Mouse (Mus musculus) heart, embryonic 10.5 days (tissue): ENCODE data around the gene Haghl. TPM values are rescaled to one million over a fixed set of nuclear protein-coding genes. Genes with fewer than 3 reads are reported as not detected.

ENCODE experiments used
- DNase-seq: peaks from one replicate; pipeline ENCODE4 v3.0.0-alpha.2; 2017; ENCODE audit warnings: low spot score
- H3K27ac ChIP-seq: fragments of 300-500 bp; sonication (generic); 2 replicates; pipeline ENCODE4 v1.5.1; 2016; ENCODE audit warnings: mild to moderate bottlenecking
- H3K27me3 ChIP-seq: fragments of 300-500 bp; sonication (generic); 2 replicates; pipeline ENCODE4 v1.6.1; 2016; ENCODE audit warnings: mild to moderate bottlenecking; ENCODE audit not compliant: poor library complexity, insufficient read depth, severe bottlenecking
- H3K36me3 ChIP-seq: fragments of 300-500 bp; sonication (generic); 2 replicates; pipeline ENCODE4 v1.6.1; 2016; ENCODE audit warnings: mild to moderate bottlenecking, moderate library complexity
- H3K4me1 ChIP-seq: fragments of 300-500 bp; sonication (generic); 2 replicates; pipeline ENCODE4 v1.6.1; 2016; ENCODE audit warnings: mild to moderate bottlenecking
- H3K4me3 ChIP-seq: fragments of 300-500 bp; sonication (generic); 2 replicates; pipeline ENCODE4 v1.5.1; 2016; ENCODE audit warnings: mild to moderate bottlenecking, moderate library complexity
- H3K9me3 ChIP-seq: fragments of 300-500 bp; sonication (generic); 2 replicates; pipeline ENCODE4 v1.6.1; 2016; ENCODE audit warnings: mild to moderate bottlenecking, moderate library complexity
- WGBS: fragments of 180-500 bp; shearing (Covaris S2); methylation state at CpG from one replicate; pipeline ENCODE4 v1.1.7; 2016; 5-methylcytosine and 5-hydroxymethylcytosine counted together
- polyA plus RNA-seq: library from polyadenylated mRNA; unstranded; fragments of >200 nt; fragmentation: Nextera tagmentation; extraction: Ambion mirVana; gene quantifications from 2 replicates; pipeline ENCODE4 v1.2.1, GENCODE M21; 2016

The Haghl gene
- polyA plus RNA-seq, 1 experiment from 2014 or later: 63.8 TPM

DNA sequence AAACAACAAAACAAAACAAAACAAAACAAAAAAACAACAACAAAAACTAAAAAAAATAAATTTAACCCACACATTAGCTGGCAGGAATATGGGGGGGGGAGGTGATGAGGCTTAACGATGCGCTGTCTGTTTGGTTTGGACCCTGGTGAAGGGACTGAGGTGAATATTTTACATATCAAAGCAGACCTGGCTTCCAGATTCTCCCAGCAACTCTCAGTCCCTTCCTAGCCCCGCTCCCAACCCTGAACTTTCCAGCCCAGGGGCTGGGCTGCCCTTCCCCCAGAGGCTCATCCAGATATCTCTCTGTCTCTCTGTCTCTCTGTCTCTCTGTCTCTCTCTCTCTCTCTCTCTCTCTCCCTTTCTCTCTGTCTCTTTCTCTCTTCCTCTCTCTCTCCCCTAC is 22.9 kb downstream of the Haghl start:
- Histone ChIP-seq H3K4me1 (no peaks in the 10 kb centered on the region), H3K27ac (no peak overlapping the region), H3K4me3 (no peak overlapping the region), H3K9me3 (no peaks in the 10 kb centered on the region), H3K36me3 (no peaks in the 10 kb centered on the region), H3K27me3 (peaks cover 16% of the 10 kb centered on the region; the same call in 1 of the 2 replicates)
- no peak for DNase-seq
- WGBS: 30% methylated on average over 3 of the region's 3 CpGs

DNA sequence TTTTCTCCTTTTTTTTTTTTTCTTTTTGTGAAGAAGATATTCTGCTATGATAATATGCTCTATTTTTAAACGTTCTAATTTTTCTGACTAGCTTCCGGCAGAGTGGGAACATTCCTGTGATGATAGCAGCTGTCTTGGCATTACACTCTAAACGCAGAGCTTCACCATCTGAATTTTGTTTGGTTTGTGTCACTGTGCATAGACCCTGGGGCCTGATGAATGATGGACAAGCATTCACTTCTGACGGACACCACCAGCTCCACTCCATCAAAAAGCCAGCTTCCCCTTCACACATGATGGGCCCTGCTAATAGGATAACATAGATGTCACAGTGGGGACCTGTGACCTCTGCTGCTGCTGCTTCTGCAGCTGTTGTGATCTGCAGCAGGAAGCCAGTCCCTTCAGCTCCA is 23.9 kb downstream of the Haghl start:
- peaks cover 11% of the 10 kb centered on the region; the same call in 1 of the 2 replicates for H3K27me3 ChIP-seq
- H3K9me3 ChIP-seq: no peaks in the 10 kb centered on the region
- H3K27ac ChIP-seq: no peak overlapping the region
- DNase-seq: no peak
- 34% methylated on average over 4 of the region's 4 CpGs for WGBS
- no peaks in the 10 kb centered on the region for H3K36me3 ChIP-seq
- no peak overlapping the region for H3K4me3 ChIP-seq
- H3K4me1 ChIP-seq: peaks cover under 1% of the 10 kb centered on the region; the same call in 1 of the 2 replicates

DNA sequence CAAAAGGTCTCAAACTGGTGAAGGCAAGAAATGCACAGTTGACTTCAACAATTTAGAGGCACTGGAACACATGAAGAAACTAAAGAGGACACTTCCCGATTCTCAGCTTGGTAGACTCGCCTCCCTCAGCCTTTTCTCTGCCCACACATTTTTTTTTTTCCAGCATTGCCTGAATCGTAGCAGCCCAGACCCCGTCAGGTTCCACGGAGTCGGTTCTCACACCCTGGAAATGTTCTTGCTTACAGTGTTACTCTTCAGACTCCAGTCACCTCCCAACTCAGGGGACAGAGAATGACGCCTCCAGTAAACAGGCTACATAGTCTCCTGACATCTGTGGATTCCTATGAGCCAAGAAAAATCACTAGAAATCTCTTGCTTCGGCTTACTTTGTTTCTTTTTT is 25.3 kb downstream of the Haghl start:
- H3K4me3 ChIP-seq: no peak overlapping the region
- WGBS: 70% methylated on average over 8 of the region's 8 CpGs
- H3K9me3 ChIP-seq: no peaks in the 10 kb centered on the region
- H3K27me3 ChIP-seq: peaks cover 8% of the 10 kb centered on the region; the same call in 1 of the 2 replicates
- H3K36me3 ChIP-seq: no peaks in the 10 kb centered on the region
- H3K27ac ChIP-seq: no peak overlapping the region
- H3K4me1 ChIP-seq: peaks cover 13% of the 10 kb centered on the region
- no peak for DNase-seq

DNA sequence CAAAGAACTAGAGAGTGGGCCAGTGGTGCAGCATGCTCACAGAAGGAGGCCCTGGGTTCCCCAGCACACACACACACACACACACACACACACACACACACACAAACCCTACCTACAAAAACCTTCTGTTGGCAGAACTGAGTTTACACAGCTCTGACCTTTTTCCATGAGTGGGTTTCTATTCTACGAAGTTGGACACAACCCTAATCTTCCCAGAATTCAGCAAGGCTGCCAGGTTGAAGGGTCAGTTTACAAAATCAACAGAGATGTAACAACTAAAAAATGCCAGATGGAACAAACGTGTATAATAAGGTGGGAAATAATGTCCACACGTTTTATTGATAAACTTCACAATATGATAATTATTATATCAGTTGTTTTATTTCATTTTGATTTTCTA is 27.8 kb downstream of the Haghl start:
- no peak for DNase-seq
- whole genome bisulfite sequencing: 62% methylated on average over 3 of the region's 3 CpGs
- Histone ChIP-seq H3K9me3 (no peaks in the 10 kb centered on the region), H3K27me3 (peaks cover 20% of the 10 kb centered on the region), H3K36me3 (no peaks in the 10 kb centered on the region), H3K4me1 (peaks cover 13% of the 10 kb centered on the region), H3K27ac (no peak overlapping the region), H3K4me3 (no peak overlapping the region)

DNA sequence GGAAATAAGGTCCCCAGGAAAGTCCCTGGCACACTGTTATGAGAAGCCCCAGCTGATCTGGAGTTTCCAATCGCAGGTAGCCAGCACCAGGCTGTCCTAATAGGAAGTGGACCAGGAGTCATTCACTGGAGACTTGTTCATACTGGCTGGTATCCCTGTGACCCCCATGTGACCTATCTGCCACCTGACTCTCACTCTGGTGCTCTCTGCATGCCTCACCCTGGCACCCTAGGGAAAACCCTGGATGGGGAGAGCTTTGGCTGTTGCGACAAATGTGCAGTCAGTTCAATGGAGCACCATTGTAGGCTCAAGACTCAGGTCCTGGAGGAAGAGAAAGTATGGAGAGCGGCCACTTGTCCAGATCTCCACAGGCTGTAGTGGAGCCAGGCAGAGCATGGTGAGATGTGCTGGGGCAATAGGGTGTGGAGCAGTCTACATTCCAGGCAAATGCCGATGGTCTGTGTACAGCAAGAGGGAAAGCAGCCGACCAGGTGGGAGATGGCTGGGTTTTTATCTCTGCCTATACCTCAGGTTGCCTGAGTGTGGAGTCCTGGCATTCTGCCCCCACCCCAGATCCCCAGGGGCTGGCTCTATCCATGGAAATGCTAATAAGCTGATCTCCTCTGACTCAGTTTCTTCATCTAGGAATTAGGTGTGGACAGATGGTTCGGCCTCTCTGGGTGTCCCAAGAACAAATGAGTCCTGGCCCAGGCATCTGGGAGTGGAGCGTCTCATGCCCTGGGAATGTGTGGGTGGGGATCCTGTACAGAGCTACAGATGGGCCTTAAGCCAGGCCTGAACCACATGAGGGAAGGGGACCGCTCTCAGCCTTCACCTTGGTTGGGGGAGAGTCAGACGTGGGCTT is 28.9 kb downstream of the Haghl start:
- Histone ChIP-seq H3K27ac (peak overlapping the region; percentile 52; the same call in 1 of the 2 replicates), H3K4me1 (peaks cover 15% of the 10 kb centered on the region), H3K27me3 (peaks cover 23% of the 10 kb centered on the region), H3K4me3 (no peak overlapping the region), H3K36me3 (no peaks in the 10 kb centered on the region), H3K9me3 (no peaks in the 10 kb centered on the region)
- WGBS: 77% methylated on average over 9 of the region's 9 CpGs
- DNase-seq: peak; percentile 79

DNA sequence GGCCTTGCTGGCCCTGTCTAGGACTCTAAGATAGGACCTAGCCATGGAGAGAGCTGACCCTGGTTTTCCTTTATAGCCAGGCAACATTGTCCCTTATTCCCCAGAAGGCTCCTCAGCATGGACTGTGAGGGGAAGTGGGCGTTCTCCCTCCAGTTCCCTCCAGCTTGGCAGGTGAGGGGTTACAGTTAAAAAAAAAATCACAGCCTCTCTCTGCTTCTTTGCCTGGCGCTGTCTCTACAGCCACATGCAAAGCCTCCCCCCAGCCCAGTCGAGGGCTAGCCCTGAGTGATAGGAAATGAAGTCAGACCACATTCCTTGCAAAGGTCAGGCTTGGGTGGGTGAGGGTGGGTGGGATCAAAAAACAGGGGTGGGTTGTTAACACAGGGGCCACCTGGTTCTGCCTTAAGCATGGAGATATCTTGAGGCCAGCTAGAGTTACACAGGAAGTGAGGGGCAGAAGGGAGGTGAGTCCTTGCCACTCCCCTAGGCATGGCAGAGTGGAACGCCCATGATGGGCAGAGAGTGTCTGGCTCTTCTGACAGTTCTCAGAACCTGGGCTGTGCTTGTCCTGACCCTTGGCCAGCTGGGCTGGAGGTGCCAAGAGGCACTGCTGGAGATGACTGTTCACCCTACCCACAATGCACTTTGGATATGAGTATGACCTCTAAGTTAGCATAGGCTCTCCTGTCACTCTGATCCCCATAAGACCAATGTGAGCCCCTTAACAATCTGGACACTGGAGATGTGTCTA is 29.7 kb downstream of the Haghl start:
- no peak for DNase-seq
- 34% methylated on average over 4 of the region's 4 CpGs for WGBS
- Histone ChIP-seq H3K4me3 (no peak overlapping the region), H3K9me3 (no peaks in the 10 kb centered on the region), H3K27me3 (peaks cover 23% of the 10 kb centered on the region), H3K4me1 (peaks cover 22% of the 10 kb centered on the region), H3K36me3 (no peaks in the 10 kb centered on the region), H3K27ac (peak overlapping the region; percentile 52; the same call in 1 of the 2 replicates)

DNA sequence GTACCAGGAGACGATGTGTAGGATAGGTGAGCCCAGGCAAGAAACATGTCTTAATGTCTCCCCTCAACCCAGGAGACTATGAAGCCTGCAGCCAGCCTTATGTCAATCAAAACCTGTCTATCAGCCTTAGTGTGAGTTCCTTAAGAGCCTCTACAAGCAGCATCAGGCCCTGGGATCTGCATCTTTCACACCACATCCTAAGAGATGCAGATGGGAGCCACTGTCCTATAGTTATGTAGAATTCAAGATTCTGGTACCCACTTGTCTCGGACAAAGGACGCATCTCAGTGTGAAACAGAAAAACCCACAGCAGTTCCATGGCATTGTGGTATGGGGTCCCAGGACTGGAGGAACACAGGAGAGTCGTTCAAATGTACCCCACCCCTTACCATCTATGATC is 30.4 kb downstream of the Haghl start:
- Histone ChIP-seq H3K9me3 (no peaks in the 10 kb centered on the region), H3K36me3 (no peaks in the 10 kb centered on the region), H3K27ac (no peak overlapping the region), H3K27me3 (peaks cover 24% of the 10 kb centered on the region), H3K4me1 (peaks cover 22% of the 10 kb centered on the region), H3K4me3 (no peak overlapping the region)
- 76% methylated on average over 4 of the region's 4 CpGs for WGBS
- DNase-seq: no peak

DNA sequence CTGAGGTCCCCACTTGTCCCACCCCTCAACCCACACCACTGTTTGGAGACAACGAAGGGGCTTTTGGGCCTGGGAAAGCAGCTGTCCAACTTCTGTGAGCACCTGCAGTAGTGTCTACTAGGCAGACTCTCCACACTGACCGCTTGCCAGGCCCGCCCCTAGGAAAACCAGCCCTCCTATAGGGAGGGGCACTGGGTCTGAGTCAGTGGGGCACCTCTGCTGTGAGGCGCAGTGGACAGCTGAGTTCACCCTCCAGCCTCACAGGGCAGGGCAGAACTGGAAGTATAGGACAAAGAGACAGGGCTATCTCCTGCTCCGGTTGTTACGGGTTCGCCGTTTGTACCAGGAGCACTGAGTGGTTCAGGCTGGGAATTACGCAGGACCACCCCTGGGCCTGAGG is 31.2 kb downstream of the Haghl start, which contains the start of gene Msln:
Msln (minus strand) TSS at position 138 of the 400 bp plus-strand sequence.
- no peak for DNase-seq
- Histone ChIP-seq H3K4me1 (peaks cover 22% of the 10 kb centered on the region), H3K36me3 (no peaks in the 10 kb centered on the region), H3K27ac (no peak within 1 kb of the TSS), H3K9me3 (no peaks in the 10 kb centered on the region), H3K27me3 (peaks cover 33% of the 10 kb centered on the region), H3K4me3 (no peak within 1 kb of the TSS)
- 81% methylated on average over 9 of the region's 9 CpGs for WGBS

DNA sequence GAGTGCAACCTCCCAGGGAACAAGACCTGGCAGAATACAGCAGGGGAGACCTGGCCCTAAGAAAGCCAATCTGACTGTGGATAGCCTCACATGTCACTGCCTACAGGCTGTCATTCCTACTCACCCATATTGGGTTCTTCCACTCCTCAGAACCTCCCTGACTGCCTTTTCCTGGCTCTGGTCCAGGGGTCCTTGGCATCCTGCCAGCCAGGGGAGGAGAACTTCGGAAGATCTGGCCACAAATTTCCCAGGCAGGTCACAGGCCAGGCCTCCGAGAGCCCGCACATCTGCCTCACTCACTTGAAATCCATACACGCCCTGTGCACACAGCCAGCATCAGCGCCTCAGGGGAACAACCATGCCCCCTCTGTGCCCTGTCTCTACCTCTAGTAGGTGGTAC is 34.0 kb downstream of the Haghl start:
- H3K36me3 ChIP-seq: no peaks in the 10 kb centered on the region
- no peaks in the 10 kb centered on the region for H3K9me3 ChIP-seq
- H3K4me1 ChIP-seq: peaks cover 20% of the 10 kb centered on the region
- WGBS: 54% methylated on average over 5 of the region's 5 CpGs
- H3K4me3 ChIP-seq: no peak overlapping the region
- H3K27me3 ChIP-seq: peaks cover 30% of the 10 kb centered on the region
- H3K27ac ChIP-seq: no peak overlapping the region
- peak; percentile 78 for DNase-seq

DNA sequence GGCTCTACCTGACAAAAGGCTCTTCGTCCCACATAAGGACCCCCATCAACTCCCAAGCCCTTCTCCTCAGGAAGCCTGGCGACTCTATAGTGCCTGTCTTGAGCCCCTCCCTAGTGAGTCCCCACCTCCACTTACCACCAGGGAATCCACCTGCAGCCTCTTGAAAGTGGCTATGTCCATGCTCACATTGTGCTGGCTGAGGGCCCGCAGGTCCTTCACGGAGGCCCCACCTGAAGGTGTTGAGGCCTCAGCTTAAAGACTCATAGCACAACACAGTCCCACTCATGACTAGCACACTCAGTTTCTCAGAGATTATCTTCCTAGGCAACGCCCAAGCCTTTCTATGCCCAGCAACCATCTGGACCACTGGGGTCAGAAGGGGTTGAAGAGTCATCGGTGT is 36.2 kb downstream of the Haghl start:
- Histone ChIP-seq H3K4me3 (no peak overlapping the region), H3K27ac (no peak overlapping the region), H3K4me1 (peaks cover 16% of the 10 kb centered on the region), H3K9me3 (no peaks in the 10 kb centered on the region), H3K27me3 (peaks cover 39% of the 10 kb centered on the region), H3K36me3 (no peaks in the 10 kb centered on the region)
- no peak for DNase-seq
- WGBS: 71% methylated on average over 6 of the region's 6 CpGs

DNA sequence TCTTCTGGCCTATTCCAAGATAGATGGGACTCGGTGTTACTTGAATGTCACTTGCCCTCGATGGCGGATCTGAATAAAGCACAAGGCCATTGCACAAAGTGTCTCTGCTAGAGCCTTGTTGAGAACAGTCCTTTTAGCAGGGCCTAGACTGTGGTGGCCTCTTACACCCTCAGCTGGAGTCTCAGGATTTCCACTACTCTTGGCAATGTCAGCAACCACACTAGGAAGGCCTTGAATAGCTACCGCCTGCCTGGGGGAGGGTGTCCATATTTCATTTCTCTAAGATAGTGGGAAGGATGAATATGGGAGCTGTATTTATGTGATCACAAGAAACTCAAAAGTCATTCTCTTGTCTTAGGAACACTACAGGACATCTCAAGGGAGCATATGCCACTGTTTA is 37.2 kb downstream of the Haghl start:
- Histone ChIP-seq H3K36me3 (no peaks in the 10 kb centered on the region), H3K9me3 (no peaks in the 10 kb centered on the region), H3K4me1 (peaks cover 16% of the 10 kb centered on the region), H3K27ac (no peak overlapping the region), H3K27me3 (peaks cover 40% of the 10 kb centered on the region), H3K4me3 (no peak overlapping the region)
- no peak for DNase-seq
- 82% methylated on average over 4 of the region's 4 CpGs for WGBS

DNA sequence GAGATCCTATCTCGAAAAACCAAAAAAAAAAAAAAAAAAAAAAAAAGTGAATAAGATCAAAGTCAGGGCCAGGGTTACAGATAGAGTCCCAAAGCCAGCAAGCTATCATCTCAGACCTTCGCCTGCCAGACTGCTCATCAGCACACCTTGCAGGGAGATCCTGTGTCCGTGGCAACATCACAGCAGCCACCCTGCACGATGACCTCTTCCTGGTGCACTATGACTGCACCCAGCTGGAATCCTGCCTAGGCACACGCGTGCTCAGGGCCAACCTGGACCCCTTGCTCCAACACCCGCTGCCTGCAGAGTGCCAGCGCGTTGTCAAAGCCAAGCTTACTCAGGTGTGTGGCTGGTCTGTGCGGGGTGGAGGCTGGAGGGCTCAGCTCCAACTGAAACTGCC is 41.2 kb downstream of the Haghl start:
- peaks cover 33% of the 10 kb centered on the region for H3K27me3 ChIP-seq
- DNase-seq: no peak
- no peaks in the 10 kb centered on the region for H3K36me3 ChIP-seq
- peaks cover 8% of the 10 kb centered on the region for H3K4me1 ChIP-seq
- H3K27ac ChIP-seq: no peak overlapping the region
- H3K9me3 ChIP-seq: no peaks in the 10 kb centered on the region
- H3K4me3 ChIP-seq: no peak overlapping the region
- WGBS: 78% methylated on average over 10 of the region's 10 CpGs

DNA sequence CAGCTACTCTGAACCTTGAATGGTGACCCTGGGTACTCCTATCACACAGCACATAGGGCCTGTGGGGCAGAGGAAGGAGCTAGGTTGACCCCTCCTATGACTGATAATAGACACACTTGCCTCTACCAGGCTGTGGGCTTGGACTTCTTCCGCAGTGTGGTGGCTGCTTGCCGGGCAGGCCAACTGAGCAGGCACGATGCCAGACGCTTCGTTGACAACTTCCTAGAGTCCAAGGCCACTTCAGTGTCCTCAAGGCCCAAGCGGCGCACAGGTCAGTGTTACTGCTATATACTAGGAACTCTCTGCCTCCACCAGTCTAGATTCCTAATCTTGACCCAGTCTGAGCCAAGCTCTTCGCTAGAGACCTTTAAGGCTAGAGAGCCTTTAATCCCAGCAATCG is 41.6 kb downstream of the Haghl start:
- H3K4me3 ChIP-seq: no peak overlapping the region
- WGBS: 89% methylated on average over 9 of the region's 9 CpGs
- no peak overlapping the region for H3K27ac ChIP-seq
- no peaks in the 10 kb centered on the region for H3K9me3 ChIP-seq
- no peak for DNase-seq
- no peaks in the 10 kb centered on the region for H3K36me3 ChIP-seq
- peaks cover 35% of the 10 kb centered on the region for H3K27me3 ChIP-seq
- peaks cover 8% of the 10 kb centered on the region for H3K4me1 ChIP-seq
